Mouse (Mus musculus): ENCODE results near the gene Zfp36l2.
"Not testable (repeated sequence)": the region's sequence is repeated elsewhere in the genome, so short reads cannot be mapped to it uniquely, and the experiment has no call there.

The Zfp36l2 gene

DNA sequence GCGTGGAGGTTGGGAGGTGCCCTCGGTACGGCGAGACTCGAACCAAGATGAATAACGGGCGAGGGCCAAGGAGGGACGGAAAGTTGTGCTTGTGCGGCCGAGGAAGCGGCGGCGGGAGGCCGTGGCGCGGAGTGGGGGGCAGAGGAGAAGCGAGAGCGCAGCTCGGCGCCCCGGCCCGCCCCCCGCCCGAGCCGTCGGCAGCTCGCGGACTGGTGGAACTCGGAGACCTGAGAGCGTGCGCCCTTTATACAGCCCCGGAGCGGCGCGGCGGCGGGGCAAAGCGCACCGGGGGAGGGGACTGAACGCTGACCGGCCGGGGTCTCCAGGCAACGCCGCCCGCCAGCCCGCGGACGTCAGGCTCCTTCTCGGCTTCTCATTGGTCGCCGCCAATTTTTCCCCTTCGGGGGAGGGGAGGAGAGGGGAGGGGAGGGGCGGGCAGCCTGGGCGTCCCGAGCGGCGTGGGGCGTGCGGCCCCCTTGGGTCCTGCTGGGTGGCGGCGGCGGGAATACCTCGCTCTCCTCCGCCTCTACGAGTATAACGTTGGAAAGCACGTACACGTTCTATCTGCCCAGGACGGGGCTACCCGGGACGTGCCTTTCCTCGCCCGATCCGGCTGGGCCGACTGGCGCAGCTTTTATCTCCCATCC is at the start of gene Zfp36l2:
Gene Zfp36l2, minus strand, starts transcription at position 221 of the 647 bp plus-strand sequence.
- in situ Hi-C loops (cut with MboI; ENCODE audit: low sequenced_read_pairs): loop anchor here (10.0 kb wide), 1 partner anchor 63 kb away; no protein-coding TSS in a partner anchor

DNA sequence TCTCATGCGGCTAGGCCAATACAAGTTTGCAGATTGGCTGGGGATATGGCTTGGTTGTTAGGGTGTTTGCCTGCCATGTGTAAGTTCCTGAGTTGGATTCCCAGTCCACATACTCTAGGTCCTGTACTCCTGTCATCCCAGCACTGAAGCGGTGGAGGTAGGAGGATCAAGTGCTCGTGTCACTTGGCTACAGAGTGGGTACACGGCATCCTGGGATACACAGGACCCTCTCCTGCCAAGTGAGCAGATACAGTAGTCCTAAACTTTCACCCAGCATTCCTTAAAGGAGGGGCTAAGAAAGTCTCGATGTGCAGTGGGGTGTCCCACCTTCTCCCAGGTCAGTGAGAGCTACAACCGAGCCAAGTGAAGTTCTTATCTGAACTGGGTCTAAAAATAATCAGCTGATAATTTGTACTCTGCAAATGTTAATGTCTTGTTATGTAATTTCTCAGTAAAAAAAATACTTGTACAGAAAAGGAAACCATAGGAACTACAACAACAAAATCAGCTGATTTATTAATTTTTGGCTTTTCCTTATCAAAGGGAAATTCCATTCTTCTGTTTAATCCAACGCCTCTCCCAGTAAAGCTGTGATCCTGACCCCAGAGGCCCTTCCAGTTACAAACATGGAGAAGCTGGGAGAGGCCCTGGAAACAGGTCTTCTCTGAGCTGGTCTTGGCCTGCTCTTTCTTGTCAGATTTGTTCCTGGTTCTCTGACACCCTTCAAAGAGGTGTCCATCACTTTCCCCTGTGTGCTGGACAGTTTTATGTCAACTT is 49.2 kb upstream of the Zfp36l2 start:
- in situ Hi-C loops (cut with MboI; ENCODE audit: low sequenced_read_pairs): no loop called here

DNA sequence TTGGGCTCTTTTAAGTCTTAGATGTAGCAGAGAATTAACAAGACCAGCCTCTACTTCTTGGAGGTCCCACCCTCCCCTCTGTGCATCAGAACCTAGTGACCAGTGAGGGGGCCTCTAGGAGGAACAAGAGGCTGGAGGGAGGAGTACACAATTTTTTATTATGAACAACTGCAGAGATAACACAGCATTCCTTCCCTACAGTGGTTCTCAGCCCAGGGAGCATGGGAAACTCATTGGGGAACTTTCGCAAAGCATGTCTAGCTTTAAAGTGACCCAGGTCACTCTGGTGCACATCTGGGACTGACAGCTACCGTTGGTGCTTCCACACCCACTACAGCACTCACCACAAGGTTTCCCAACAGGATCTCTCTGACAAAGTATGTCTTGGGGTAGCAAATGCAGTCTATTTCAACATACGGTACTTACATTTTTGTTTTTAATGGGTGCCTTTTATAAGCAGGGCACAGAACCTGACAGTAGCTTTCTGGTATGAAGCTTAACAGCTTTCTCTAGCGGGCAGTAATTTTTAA is 47.7 kb upstream of the Zfp36l2 start:
- in situ Hi-C loops (cut with MboI; ENCODE audit: low sequenced_read_pairs): no loop called here

DNA sequence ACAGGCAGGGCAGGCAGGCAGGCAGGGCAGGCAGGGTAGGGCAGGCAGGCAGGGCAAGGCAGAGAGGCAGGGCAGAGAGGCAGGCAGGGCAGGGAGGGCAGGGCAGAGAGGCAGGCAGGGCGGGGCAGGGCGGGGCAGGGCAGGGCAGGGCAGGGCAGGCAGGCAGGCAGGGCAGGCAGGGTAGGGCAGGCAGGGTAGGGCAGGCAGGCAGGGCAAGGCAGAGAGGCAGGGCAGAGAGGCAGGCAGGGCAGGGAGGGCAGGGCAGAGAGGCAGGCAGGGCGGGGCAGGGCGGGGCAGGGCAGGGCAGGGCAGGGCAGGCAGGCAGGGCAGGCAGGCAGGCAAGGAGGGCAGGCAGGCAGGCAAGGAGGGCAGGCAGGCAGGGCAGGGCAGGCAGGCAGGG is 47.0 kb upstream of the Zfp36l2 start:
- in situ Hi-C loops (cut with MboI; ENCODE audit: low sequenced_read_pairs): not testable (repeated sequence)

DNA sequence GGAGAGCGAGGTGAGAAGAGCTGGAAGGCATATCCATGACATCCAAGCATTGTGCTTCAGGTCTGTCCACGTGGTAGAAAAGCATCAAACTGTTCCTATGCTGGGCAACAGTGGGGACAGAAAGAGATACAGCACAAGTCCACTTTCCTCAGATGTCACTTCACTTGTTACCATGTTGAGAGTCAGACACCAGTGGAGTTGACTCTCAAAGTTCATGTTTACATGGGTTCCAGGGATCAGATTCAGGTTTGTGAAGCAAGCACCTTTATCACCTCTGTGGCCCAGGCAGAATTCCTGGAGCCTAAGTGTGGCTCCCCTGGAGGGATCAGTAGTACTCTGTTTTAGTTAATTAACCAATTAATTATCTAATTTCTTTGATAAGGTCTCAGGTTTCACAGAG is 46.0 kb upstream of the Zfp36l2 start:
- in situ Hi-C loops (cut with MboI; ENCODE audit: low sequenced_read_pairs): no loop called here

DNA sequence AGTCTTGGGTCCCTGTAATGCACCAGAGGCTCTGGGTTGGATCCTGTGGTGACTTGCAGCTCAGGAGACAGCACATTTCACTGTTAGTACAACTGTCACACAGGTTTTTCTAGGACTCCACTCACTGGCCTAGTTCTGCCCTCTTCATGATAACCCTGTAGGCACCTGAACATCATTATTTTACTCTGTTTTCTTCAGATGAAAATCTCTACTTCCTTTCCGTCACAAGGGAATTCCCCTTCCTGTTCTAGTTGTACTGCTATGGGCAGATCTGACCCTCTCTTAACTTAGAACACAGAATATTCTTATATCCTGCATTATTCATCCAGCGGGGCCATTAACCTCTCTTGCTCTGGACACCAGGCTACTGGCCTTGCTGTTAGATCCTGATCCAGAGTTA is 43.6 kb upstream of the Zfp36l2 start:
- in situ Hi-C loops (cut with MboI; ENCODE audit: low sequenced_read_pairs): no loop called here

DNA sequence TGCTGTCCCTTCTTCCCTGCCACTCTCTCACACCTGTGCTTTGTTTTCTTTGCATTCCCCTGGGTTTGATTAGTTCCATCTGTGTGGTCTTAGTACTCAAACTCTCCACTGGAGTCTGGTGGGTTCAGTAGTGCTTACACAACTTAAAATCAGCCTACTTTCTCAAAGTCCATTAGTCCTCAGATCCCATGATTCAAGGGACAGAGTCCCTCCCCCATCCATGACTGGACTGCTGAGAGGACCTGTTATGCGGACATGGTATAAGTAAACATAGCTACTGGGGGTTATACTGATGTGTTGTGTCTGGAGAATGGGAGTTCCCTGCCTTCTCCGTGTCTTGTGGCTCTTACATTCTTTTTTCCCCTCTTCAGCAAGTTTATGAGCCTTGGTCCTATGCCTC is 40.5 kb upstream of the Zfp36l2 start:
- in situ Hi-C loops (cut with MboI; ENCODE audit: low sequenced_read_pairs): no loop called here

DNA sequence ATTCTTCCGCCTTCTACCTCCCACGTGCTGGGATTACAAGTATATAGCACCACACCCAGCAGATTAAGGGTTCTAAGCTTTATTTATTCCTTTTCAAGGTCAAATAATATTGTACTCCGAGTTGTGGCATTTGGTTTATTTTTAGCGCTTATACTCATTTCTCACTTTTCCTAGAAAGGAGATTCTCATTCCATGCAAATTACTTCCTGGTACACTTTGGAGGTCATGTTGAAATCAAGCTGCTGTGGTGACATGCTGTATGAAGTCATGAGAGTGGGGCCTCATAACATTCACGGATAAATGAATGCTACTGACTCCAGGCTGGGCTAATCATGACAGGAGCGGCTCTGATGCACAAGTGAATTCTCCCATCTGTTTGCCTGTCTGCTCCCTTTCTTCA is 38.9 kb upstream of the Zfp36l2 start:
- in situ Hi-C loops (cut with MboI; ENCODE audit: low sequenced_read_pairs): no loop called here

DNA sequence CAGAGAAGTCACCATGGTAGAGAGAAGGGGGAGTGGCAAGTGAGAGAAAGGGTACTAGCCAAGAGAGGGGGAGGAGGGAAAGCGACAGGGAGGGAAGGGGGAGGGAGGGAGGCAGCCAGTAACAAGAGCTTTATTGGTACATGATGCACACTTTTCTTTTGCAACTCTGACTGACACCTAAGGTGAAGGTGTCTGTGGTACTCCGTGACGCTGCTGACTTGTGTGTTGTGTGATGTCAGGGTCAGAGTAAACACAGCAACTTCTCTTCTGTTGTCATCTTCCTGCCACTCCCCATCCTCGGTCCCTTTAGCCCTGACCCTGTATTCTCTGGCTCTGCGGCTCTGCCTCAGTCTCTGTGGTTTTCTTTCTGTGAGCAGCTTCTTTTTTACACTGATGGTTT is 38.5 kb upstream of the Zfp36l2 start:
- in situ Hi-C loops (cut with MboI; ENCODE audit: low sequenced_read_pairs): no loop called here

DNA sequence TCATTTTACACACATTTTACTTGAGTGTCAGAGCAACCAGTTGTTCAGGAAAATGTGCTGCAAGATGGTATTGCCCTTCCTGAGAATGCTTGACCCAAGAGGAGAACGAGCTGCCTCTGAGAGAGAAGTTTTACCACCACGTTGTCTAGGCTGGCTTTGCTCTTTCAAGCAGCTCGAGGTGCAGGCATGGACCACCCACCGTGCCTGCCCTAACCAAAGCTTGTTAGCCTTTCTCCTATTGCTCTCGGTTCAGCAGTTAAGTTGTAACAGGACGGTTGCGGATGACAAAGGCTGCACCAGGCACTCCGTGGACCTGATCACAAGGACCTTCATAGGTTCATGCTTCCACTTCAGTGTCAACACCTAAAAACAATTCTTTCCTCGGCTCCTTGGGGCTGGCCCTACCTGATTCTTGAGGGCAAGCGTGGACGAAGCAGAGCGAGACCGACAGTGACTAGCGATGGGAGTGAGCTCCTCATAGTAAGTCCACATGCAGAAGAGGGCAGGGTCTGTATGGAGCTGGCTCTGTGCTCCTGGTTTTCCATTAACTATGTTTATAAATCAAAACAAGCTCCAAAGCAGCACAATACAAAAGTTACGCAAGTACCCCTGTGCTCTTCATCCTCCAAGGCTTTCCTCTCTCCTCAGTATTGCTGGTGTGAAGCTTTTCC is 36.6 kb upstream of the Zfp36l2 start:
- in situ Hi-C loops (cut with MboI; ENCODE audit: low sequenced_read_pairs): no loop called here

DNA sequence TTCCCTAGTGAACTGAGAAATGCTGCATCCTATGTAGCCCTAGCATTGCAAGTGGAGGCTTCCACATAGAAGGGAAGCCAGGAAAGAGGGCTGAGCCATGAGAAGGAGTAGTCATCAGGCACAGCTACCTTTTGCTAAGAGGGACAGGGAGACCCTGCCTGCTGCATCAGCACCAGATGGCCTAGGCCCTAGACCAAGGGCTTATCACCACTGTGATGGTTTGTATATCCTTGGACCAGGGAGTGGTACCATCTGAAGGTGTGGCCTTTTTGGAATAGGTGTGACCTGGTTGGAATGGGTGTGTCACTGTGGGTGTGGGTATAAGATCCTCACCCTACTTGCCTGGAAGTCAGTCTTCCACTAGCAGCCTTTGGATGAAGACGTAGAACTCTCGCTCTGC is 31.1 kb upstream of the Zfp36l2 start:
- in situ Hi-C loops (cut with MboI; ENCODE audit: low sequenced_read_pairs): not testable (repeated sequence)

DNA sequence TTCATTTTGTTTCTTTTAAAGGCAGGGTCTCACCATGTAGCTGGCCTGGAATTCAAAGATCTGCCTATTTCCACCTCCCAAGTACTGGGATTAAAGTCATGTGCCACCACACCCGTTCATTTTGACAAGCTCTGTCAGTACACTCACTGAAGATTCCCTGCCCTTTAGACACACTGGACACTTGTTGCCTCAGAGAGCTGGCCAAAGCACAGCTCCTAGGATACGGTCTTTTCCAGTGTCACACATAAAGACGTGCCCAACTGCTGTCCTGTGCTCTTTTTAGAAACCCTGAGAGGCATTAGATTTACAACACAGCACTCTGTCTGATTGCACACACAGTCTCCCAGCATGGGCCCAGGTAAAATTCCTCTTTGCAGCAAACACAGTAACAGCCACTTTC is 29.9 kb upstream of the Zfp36l2 start:
- in situ Hi-C loops (cut with MboI; ENCODE audit: low sequenced_read_pairs): no loop called here

DNA sequence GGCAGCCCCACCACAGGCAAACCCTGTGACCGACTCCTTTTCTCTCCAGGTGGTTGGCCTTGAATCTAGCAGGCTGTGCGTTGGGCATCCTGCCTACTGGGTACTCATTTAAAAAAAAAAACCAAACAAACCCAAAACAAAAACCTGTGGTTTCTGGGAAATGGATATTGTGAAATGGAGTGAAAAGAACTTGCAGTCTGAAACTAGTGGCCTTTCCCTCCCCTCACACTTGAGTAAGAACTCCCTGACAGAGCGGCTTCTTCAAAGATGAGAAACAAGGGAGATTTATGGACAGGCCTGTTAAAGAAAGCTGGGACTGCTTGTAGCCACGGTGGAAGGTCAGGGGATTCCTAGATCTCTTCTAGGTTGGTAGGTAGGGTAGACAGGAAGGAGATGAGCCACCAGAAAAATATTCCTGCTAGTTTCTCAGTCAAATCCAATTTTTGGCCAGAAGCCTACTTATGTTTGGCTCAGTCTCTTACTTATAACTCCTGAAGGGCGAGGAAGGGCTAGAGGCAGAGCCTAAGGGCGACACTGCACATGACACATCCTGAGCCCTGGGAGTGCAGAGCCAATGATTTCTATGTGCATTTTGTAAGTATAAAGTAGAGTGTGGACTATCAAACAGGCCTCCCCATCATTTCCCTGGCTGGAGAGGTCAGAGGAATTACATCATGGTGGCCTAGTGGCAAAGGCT is 27.7 kb upstream of the Zfp36l2 start:
- in situ Hi-C loops (cut with MboI; ENCODE audit: low sequenced_read_pairs): no loop called here

DNA sequence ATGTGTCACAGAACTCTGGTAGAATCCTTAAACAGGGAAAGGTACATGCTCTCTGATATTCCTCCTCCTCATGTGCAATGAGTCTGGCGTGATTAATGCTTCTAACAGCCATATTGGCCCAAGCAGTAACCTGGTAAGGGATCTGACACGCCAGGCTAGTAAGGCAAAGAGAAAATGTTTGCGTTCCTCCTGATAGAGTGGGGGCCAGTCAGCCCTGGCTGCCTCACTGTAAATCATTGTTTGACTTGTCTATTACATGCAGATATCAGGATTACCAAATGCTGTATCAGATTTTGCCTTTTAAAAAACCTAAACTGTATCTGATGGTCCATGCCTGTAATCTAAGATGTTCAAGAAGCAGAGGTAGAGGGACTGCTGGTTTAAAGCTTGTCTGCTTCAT is 25.7 kb upstream of the Zfp36l2 start:
- in situ Hi-C loops (cut with MboI; ENCODE audit: low sequenced_read_pairs): no loop called here

DNA sequence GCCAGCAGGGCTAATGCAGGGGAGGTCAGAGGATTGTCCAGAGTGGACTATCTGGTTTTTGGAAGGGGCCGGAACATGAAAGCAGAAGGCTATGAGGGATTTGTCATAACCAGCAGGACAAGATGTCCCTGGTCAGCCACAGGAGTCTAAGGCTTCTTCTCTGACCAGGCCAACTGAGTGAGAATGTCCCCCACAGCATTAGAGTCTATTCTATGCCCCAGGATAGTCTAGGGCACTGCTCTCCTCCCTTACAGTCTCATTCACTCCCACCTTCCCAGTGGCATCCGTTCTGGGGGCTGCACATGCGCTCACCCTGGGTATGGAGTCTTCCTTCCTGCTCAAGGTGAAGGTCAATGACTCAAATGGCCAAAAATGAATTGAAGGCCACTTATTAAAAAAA is 19.9 kb upstream of the Zfp36l2 start:
- in situ Hi-C loops (cut with MboI; ENCODE audit: low sequenced_read_pairs): no loop called here

DNA sequence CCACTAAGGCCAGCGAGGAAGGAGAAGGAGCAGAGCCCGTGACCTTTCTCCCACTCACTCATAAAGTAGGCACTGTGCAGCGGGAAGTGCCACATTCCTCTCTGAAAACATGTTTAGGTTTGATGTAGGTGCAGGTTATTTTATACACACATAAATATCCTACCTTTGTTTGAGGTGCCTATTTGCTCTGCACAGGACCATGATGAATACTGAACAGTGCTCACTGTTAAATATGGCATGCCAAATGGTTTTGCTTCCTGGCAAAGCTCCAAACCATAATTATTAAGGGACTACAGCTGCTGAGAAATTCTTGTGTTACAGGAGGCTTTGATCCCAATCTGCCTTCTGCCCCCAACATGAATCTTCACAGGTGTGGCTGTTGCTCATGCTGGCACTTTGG is 18.5 kb upstream of the Zfp36l2 start:
- in situ Hi-C loops (cut with MboI; ENCODE audit: low sequenced_read_pairs): no loop called here

DNA sequence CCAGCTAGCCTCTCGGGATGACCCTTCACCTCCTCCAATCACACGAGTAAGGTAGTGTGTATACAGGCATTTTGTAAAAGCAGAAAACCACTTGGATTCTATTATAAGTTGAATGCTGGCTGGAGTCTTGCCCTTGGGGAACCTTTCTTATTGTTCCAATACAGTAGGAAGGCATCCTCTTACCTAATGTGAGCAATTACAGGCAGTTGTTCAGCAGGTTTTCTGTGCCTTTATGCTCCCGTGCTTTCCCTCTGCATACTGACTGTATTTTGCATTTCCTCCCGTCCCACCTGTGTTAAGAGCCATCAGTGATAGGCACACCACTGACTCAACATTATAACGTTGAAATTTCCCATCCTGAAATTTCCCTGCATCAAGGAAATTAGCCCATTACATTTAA is 17.2 kb upstream of the Zfp36l2 start:
- in situ Hi-C loops (cut with MboI; ENCODE audit: low sequenced_read_pairs): no loop called here

DNA sequence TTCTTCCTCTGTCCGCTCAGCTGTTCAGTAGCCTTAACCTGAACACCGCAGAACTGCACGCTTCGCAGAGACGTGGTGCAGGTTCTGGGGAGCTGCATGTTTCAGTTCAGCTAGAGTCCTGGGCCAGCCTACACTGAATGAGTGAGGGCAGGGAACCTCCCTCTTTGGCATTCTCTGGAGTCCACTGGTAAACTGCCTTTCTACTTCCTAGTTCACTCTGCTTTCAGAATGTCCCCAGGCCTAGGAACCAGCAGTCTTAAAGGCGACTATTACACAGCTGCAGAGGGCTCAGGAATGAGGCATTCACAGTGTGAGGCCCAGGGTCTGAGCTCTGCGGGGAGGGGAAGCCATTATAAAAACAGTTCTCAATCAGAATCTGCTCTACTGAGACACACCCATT is 15.6 kb upstream of the Zfp36l2 start:
- in situ Hi-C loops (cut with MboI; ENCODE audit: low sequenced_read_pairs): no loop called here

DNA sequence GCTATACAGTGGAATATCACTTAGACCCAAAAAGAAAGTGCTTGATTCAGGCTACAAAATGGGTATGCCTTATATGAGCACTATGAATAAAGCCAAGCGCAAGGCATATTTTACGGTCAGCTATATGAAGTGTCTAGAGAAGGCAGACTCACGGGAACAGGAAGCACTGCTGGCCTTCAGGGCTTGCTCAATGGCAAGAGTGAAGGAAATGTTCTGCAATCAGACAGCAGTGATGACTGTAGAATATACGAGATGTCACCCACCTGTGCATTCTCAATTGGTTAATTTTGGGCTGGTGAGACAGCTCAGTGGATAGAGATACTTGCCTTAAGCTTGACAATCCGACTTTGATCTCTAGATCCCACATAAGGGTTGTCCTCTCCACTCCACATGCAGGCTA is 13.4 kb upstream of the Zfp36l2 start:
- in situ Hi-C loops (cut with MboI; ENCODE audit: low sequenced_read_pairs): no loop called here

DNA sequence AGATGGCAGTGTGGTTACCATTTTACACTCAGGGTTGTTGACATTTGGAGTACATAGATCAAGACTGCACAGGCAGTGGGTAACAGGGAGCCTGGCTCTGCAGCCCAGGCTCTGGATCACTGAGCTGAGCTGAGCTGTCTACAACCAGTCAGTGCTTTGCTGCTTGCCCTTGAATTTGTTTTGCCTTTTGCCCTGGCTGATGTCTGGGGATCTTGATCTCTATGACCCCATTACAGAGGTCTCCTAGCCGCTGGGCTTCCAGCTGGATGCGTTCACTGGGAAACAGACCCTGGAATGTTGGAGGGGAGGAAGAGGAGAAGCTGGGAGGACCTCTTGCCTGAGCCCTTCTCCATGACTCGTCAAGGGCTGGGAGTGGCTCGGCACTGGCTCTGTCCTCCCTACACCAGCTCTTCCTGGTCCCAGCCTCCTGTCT is 10.2 kb upstream of the Zfp36l2 start:
- in situ Hi-C loops (cut with MboI; ENCODE audit: low sequenced_read_pairs): loop anchor here (10.0 kb wide), 3 partner anchors 163 to 293 kb away; no protein-coding TSS in a partner anchor

DNA sequence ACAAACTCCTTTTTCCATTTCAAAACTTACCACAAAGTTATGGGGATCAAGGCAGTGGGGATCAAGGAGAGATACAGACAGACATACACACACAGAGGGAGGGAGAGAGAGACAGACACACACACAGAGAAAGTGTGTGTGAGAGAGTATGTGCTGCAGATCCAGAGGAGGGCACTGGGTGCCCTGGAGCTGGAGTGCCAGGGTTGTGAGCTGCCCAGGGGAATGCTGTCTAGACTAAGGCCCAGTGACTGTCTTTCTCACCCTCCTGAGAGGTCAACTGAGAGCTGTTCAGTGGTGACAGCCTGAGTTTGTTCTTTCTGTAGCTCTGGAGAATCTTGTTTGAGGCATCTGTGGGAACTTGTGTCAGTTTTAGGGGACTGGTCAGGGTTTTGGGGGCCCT is 8.6 kb upstream of the Zfp36l2 start:
- in situ Hi-C loops (cut with MboI; ENCODE audit: low sequenced_read_pairs): loop anchor here (10.0 kb wide), 3 partner anchors 162 to 292 kb away; no protein-coding TSS in a partner anchor

Measured in CH12F3 (cell line).